Mouse (Mus musculus) G1E (cell line): Measurements from ENCODE around the gene Washc2. TPM values are rescaled to one million over a fixed set of nuclear protein-coding genes. Genes with fewer than 3 reads are reported as not detected.

Experiments used
- ATAC-seq: 2 replicates; pipeline ENCODE4 v1.8.0; 2016; ENCODE audit warnings: mild to moderate bottlenecking; ENCODE audit not compliant: insufficient number of reproducible peaks, poor library complexity, low FRiP score, severe bottlenecking; ENCODE audit errors: extremely low read depth
- DNase-seq: peaks from one replicate; pipeline ENCODE4 v3.0.0; 2012; ENCODE audit warnings: low spot score
- H3K27me3 ChIP-seq: 2 replicates; pipeline ENCODE4 v1.6.1; 2012; ENCODE audit warnings: mild to moderate bottlenecking, low read length, inconsistent platforms; ENCODE audit not compliant: insufficient read depth
- H3K36me3 ChIP-seq: replicated peaks from 2 replicates; pipeline ENCODE3; 2012; ENCODE audit warnings: mild to moderate bottlenecking, inconsistent platforms
- H3K4me1 ChIP-seq: 2 replicates; pipeline ENCODE4 v1.6.1; 2012; ENCODE audit warnings: low read depth, low read length, inconsistent platforms, mixed read lengths; ENCODE audit not compliant: insufficient read depth
- H3K4me3 ChIP-seq: 2 replicates; pipeline ENCODE4 v1.5.1; 2012; ENCODE audit warnings: low read depth, mild to moderate bottlenecking, inconsistent platforms, low read length, moderate library complexity, mixed read lengths
- H3K9me3 ChIP-seq: replicated peaks from 2 replicates; pipeline ENCODE4 v1.6.1; 2012; ENCODE audit warnings: inconsistent platforms
- CTCF ChIP-seq: IDR thresholded peaks from 2 replicates; pipeline ENCODE4 v1.5.1; 2012; ENCODE audit warnings: low read depth, low read length, inconsistent platforms, mixed read lengths
- GATA1 ChIP-seq: IDR thresholded peaks from 2 replicates; pipeline ENCODE4 v1.6.1; 2012; ENCODE audit warnings: borderline replicate concordance, low read length, inconsistent platforms, mixed read lengths
- GATA2 ChIP-seq: IDR thresholded peaks from 2 replicates; pipeline ENCODE4 v1.6.1; 2012; ENCODE audit warnings: low read depth, low read length, inconsistent platforms, borderline replicate concordance
- POLR2AphosphoS5 ChIP-seq: IDR thresholded peaks from 2 replicates; pipeline ENCODE4 v1.6.1; 2012; ENCODE audit warnings: low read depth, low read length, inconsistent platforms; ENCODE audit not compliant: insufficient replicate concordance
- TAL1 ChIP-seq: conservative IDR thresholded peaks from 2 replicates; pipeline ENCODE4 v1.6.1; 2012; ENCODE audit warnings: low read depth, low read length, inconsistent platforms, mixed read lengths
- polyA plus RNA-seq: library from polyadenylated mRNA; stranded (reverse); fragments of >175 nt; gene quantifications from 2 replicates; pipeline ENCODE4 v1.2.3, GENCODE M21; 2012
- total RNA-seq, 2 experiments: library from RNA; stranded (forward) in 1 of 2; stranded (reverse) in 1 of 2; fragments of 200-1000 nt in 1 of 2; fragments of >200 nt in 1 of 2; fragmentation: Nextera tagmentation in 1 of 2; gene quantifications; 2 replicates each; pipeline ENCODE4 v1.2.3; 2014 to 2017

The Washc2 gene
- total and polyA plus RNA-seq, 3 experiments = 18.0 to 87.8 (median 60.7) TPM

DNA sequence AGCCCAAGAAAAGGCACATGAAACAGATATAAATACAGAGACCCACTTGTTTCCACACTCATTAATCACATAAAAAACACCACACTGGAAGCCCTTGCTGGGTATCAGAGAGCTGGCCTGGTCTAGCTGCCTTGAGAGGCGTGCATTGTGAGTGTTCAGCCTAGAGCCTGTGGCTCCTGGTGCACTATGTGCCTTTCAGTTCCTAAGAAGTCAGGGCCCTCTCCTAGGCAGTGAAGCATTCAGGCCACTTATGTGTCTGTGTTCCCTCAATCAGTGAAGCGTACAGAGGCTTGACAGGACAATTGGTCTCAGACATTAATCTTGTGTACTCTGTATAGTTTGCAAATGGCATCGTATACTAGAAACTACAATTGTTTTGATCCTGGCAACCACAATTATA lies 75.4 kb downstream of the Washc2 start:
- DNase-seq (no peak), ATAC-seq (no peak)
- H3K36me3 ChIP-seq = peaks cover 44% of the 10 kb centered on the region
- TF ChIP-seq CTCF (no peak), TAL1 (no peak), GATA2 (no peak), GATA1 (no peak), POLR2AphosphoS5 (no peak)
- H3K27me3 ChIP-seq = no peaks in the 10 kb centered on the region
- H3K4me1 ChIP-seq = peaks cover 21% of the 10 kb centered on the region
- no peak overlapping the region for H3K4me3 ChIP-seq
- H3K9me3 ChIP-seq = no peaks in the 10 kb centered on the region

DNA sequence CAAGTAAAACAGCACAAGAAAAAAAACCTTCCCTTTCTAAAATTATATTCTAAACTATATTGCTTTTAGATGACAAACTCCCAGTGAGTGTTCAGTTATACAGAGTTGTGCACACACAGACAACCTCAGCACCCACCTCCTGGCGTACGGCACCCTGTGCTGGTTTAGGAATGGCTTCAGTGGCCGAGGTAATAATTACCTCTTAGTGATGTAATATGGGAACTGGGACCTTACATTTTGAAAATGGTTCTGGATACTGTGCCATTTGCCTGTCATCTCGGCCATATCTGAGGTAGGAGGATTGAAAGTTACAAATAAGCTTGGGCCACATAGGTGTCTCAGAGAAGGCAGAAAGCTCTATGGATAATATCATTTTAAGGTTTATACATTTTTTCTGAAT lies 78.5 kb downstream of the Washc2 start:
- no peak for ATAC-seq
- peaks cover 42% of the 10 kb centered on the region for H3K36me3 ChIP-seq

DNA sequence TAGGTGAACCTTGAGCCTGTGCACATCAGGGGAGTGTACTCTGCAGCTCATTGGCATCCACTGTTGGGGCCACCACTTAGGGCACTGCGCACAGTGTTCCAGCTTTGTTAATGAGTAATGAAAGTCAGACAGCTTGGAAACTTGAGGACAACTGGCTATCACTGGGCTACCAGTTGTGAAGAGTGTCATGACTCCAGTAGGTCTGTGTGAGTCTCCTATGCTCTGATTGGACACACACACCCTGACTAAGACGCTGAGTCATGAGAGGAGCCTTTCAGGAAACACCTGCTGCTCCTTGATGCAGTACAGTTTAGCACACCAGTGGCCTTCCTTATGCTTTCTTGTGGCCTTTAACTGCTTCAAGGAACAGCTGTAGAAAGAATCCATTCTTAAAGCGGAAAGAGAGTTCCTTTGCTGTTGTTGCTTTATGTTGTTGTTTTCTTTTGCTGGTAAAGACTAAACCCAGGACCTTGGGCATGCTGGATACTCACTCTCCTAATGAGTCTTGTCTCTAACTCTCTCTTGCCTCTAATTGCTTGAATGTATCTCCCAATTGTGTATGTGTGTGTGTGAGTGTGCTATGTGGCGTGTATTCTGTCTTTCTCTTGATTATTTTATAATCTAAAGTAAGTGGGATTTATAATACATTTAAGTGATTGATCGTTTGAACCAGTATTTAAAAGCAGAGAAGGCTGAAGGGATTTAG lies 79.2 kb downstream of the Washc2 start:
- Histone ChIP-seq H3K27me3 (no peaks in the 10 kb centered on the region), H3K4me3 (no peak overlapping the region), H3K36me3 (peaks cover 46% of the 10 kb centered on the region), H3K9me3 (no peaks in the 10 kb centered on the region), H3K4me1 (peaks cover 9% of the 10 kb centered on the region)
- DNase-seq = peak; percentile 36
- TF ChIP-seq GATA2 = no peak
- no peak for TF ChIP-seq POLR2AphosphoS5
- no peak for TF ChIP-seq GATA1
- no peak for TF ChIP-seq TAL1
- no peak for TF ChIP-seq CTCF
- peak; percentile 100 for ATAC-seq

More for the DNA sequence above, 78.5 kb downstream of the Washc2 start:
- Histone ChIP-seq H3K4me3 (no peak overlapping the region), H3K27me3 (no peaks in the 10 kb centered on the region), H3K9me3 (no peaks in the 10 kb centered on the region), H3K4me1 (peaks cover 9% of the 10 kb centered on the region)
- no peak for DNase-seq
- TF ChIP-seq GATA1 (no peak), POLR2AphosphoS5 (no peak), TAL1 (no peak), GATA2 (no peak), CTCF (no peak)

DNA sequence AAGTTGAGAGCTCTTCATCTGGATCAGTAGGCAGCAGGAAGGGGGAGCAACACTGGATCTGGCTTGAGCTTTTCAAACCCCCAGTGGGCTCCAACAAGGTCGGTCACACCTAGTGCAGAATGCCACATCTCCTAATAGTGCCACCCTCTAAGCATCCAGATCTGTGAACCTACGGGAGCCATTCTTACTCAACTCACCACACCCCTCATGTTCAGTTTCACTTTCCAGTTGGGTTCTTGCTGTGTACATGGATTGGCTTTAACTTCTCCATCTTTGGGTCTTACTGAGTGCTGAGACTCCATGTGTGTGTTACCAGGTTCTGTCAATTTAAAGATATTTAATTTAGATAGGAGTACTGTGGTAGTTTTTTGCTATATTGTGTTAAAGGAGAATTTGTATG lies 103.6 kb downstream of the Washc2 start:
- no peak for DNase-seq
- Histone ChIP-seq H3K4me1 (no peaks in the 10 kb centered on the region; the same call in 1 of the 2 replicates), H3K9me3 (no peaks in the 10 kb centered on the region), H3K27me3 (no peaks in the 10 kb centered on the region), H3K4me3 (no peak overlapping the region), H3K36me3 (peaks cover 25% of the 10 kb centered on the region)
- no peak for ATAC-seq
- no peak for TF ChIP-seq TAL1
- TF ChIP-seq GATA1 = no peak
- TF ChIP-seq POLR2AphosphoS5 = no peak
- TF ChIP-seq CTCF = no peak
- no peak for TF ChIP-seq GATA2

Other genes with a start within 250 kb of the Washc2 start
- gene Plxnd1, start 213.0 kb upstream of the Washc2 start, total RNA-seq (2014; fragmentation: Nextera tagmentation) = 1.2 and 2.3 TPM in 2 replicates
- 1.7 and 2.0 TPM in 2 replicates for gene Plxnd1, start 213.0 kb upstream of the Washc2 start, total RNA-seq (2017)
- 1.5 TPM in 2 replicates for gene Plxnd1, start 213.0 kb upstream of the Washc2 start, polyA plus RNA-seq
- 12.1 and 14.6 TPM in 2 replicates for gene Tmcc1, start 14.6 kb upstream of the Washc2 start, total RNA-seq (2014; fragmentation: Nextera tagmentation)
- 15.6 and 18.6 TPM in 2 replicates for gene Tmcc1, start 14.6 kb upstream of the Washc2 start, total RNA-seq (2017)
- 0.86 and 1.0 TPM in 2 replicates for gene Tmcc1, start 14.6 kb upstream of the Washc2 start, polyA plus RNA-seq
- 20.8 and 32.7 TPM in 2 replicates for gene Zfand4, start 56.2 kb downstream of the Washc2 start, total RNA-seq (2014; fragmentation: Nextera tagmentation)
- gene Zfand4, start 56.2 kb downstream of the Washc2 start, total RNA-seq (2017) = 13.5 and 16.4 TPM in 2 replicates
- gene Zfand4, start 56.2 kb downstream of the Washc2 start, polyA plus RNA-seq = 1.0 and 1.7 TPM in 2 replicates
- gene March8, start 130.0 kb downstream of the Washc2 start, total RNA-seq (2014; fragmentation: Nextera tagmentation) = 35.1 and 191 TPM in 2 replicates
- gene March8, start 130.0 kb downstream of the Washc2 start, total RNA-seq (2017) = 53.9 and 70.9 TPM in 2 replicates
- 8.8 and 9.9 TPM in 2 replicates for gene March8, start 130.0 kb downstream of the Washc2 start, polyA plus RNA-seq